Mouse (Mus musculus) embryonic facial prominence, embryonic 15.5 days (tissue): ENCODE data around the gene Galnt2. TPM values are rescaled to one million over a fixed set of nuclear protein-coding genes. Genes with fewer than 3 reads are reported as not detected.

Experiments
- ATAC-seq: fragments of 200-750 bp; cut with Nextera tagmentation; 2 replicates; pipeline ENCODE4 v1.8.0; 2017; ENCODE audit warnings: low read depth, moderate TSS enrichment; ENCODE audit not compliant: insufficient number of reproducible peaks, low FRiP score, low TSS enrichment
- H3K27ac ChIP-seq: fragments of 300-500 bp; sonication (generic); replicated peaks from 2 replicates; pipeline ENCODE4 v1.5.1; 2015; ENCODE audit warnings: mild to moderate bottlenecking, inconsistent platforms
- H3K27me3 ChIP-seq: fragments of 300-500 bp; sonication (generic); 2 replicates; pipeline ENCODE4 v1.6.1; 2015; ENCODE audit warnings: inconsistent platforms
- H3K36me3 ChIP-seq: fragments of 300-500 bp; sonication (generic); 2 replicates; pipeline ENCODE4 v1.6.1; 2015; ENCODE audit warnings: mild to moderate bottlenecking, inconsistent platforms
- H3K4me1 ChIP-seq: fragments of 300-500 bp; sonication (generic); 2 replicates; pipeline ENCODE4 v1.6.1; 2015; ENCODE audit warnings: inconsistent platforms
- H3K4me2 ChIP-seq: fragments of 300-500 bp; sonication (generic); replicated peaks from 2 replicates; pipeline ENCODE4 v1.6.1; 2015; ENCODE audit warnings: mild to moderate bottlenecking, inconsistent platforms
- H3K4me3 ChIP-seq: fragments of 300-500 bp; sonication (generic); replicated peaks from 2 replicates; pipeline ENCODE4 v1.5.1; 2015; ENCODE audit warnings: mild to moderate bottlenecking, inconsistent platforms
- H3K9ac ChIP-seq: fragments of 300-500 bp; sonication (generic); 2 replicates; pipeline ENCODE4 v1.6.1; 2015; ENCODE audit warnings: inconsistent platforms
- H3K9me3 ChIP-seq: fragments of 300-500 bp; sonication (generic); replicated peaks from 2 replicates; pipeline ENCODE4 v1.6.1; 2016; ENCODE audit warnings: inconsistent platforms
- WGBS: fragments of 180-500 bp; shearing (Covaris S2); methylation state at CpG from one replicate; pipeline ENCODE4 v1.1.7; 2015; 5-methylcytosine and 5-hydroxymethylcytosine counted together
- polyA plus RNA-seq: library from polyadenylated mRNA; unstranded; fragments of >200 nt; fragmentation: Nextera tagmentation; extraction: Ambion mirVana; gene quantifications from 2 replicates; pipeline ENCODE4 v1.2.1, GENCODE M21; 2015

Galnt2 gene
- polyA plus RNA-seq, 1 experiment from 2014 or later: 40.0 TPM

DNA sequence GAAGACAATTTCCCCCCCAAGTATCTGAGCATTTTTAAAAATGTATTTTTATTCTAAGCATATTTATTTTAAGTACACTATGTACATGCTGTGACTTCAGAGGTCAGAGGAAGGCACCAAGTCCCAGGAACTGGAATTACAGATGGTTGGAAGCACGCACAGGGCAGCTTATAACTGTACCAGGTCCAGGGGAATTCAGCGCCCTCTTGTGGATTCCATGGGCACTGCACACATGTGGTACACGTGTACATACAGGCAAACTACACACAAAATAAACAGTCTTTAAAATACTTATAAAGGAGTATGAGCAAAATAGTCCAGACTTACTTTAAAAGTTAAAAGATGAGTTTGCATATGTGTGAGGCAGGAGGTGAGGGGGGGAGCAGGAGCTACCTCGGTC lies 162.7 kb downstream of the Galnt2 start:
- Histone ChIP-seq H3K9ac (no peak overlapping the region), H3K9me3 (no peaks in the 10 kb centered on the region), H3K4me2 (no peak overlapping the region), H3K4me3 (no peak overlapping the region), H3K27me3 (no peaks in the 10 kb centered on the region), H3K27ac (no peak overlapping the region), H3K36me3 (no peaks in the 10 kb centered on the region), H3K4me1 (peaks cover 23% of the 10 kb centered on the region)
- 86% methylated on average over 4 of the region's 4 CpGs for WGBS
- ATAC-seq: no peak

DNA sequence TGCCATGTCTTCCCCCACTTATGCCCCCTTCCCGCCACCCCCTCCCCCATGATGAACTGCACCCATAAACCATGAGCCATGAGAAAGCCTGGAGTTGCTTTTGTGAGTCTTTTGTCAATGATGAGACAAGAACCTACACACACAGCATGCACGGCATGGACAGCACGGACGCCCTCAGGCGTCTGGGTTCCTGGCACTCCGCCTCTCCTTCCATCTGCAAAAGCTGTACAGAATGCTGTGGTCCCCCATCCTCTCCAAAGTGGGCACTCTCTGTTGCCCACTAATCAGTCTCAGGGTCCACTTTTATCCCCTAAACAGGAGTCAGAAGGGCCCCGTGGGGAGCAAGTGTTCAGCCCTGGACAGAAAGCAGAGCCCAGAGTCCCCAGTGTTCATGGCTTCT lies 163.8 kb downstream of the Galnt2 start:
- Histone ChIP-seq H3K4me2 (no peak overlapping the region), H3K36me3 (no peaks in the 10 kb centered on the region), H3K9me3 (no peaks in the 10 kb centered on the region), H3K4me3 (no peak overlapping the region), H3K27ac (no peak overlapping the region), H3K27me3 (no peaks in the 10 kb centered on the region), H3K4me1 (peaks cover 25% of the 10 kb centered on the region), H3K9ac (no peak overlapping the region)
- 74% methylated on average over 7 of the region's 7 CpGs for WGBS
- no peak for ATAC-seq

Other genes starting within 250 kb of the Galnt2 start
- 14.1 and 14.8 TPM in 2 replicates for gene Abcb10, start 248.3 kb upstream of the Galnt2 start, polyA plus RNA-seq
- gene Taf5l, start 210.0 kb upstream of the Galnt2 start, polyA plus RNA-seq: 36.0 and 36.2 TPM in 2 replicates
- 5.0 and 5.7 TPM in 2 replicates for gene Urb2, start 209.9 kb upstream of the Galnt2 start, polyA plus RNA-seq
- 2.0 and 2.1 TPM in 2 replicates for gene Pgbd5, start 208.3 kb downstream of the Galnt2 start, polyA plus RNA-seq